Mouse (Mus musculus): ENCODE results near the gene Glt6d1. TPM values are rescaled to one million over a fixed set of nuclear protein-coding genes. Genes with fewer than 3 reads are reported as not detected.

Gene Glt6d1
- polyA plus RNA-seq, 1 experiment from 2014 or later: not detected

Other genes starting within 250 kb of the Glt6d1 start
- 8.4 and 10.1 TPM in 2 replicates for gene Mamdc4, start 241.0 kb downstream of the Glt6d1 start, polyA plus RNA-seq (2015; fragmentation: Nextera tagmentation; extraction: Ambion mirVana)
- 184 and 197 TPM in 2 replicates for gene Phpt1, start 240.6 kb downstream of the Glt6d1 start, polyA plus RNA-seq (2015; fragmentation: Nextera tagmentation; extraction: Ambion mirVana)
- 0.15 and 0.21 TPM in 2 replicates for gene Ajm1, start 234.1 kb downstream of the Glt6d1 start, polyA plus RNA-seq (2015; fragmentation: Nextera tagmentation; extraction: Ambion mirVana)
- gene Rabl6, start 207.3 kb downstream of the Glt6d1 start, polyA plus RNA-seq (2015; fragmentation: Nextera tagmentation; extraction: Ambion mirVana): 72.8 and 74.7 TPM in 2 replicates
- 0.12 and 0.27 TPM in 2 replicates for gene Ccdc183, start 198.2 kb downstream of the Glt6d1 start, polyA plus RNA-seq (2015; fragmentation: Nextera tagmentation; extraction: Ambion mirVana)
- gene Tmem141, start 193.8 kb downstream of the Glt6d1 start, polyA plus RNA-seq (2015; fragmentation: Nextera tagmentation; extraction: Ambion mirVana): 31.6 and 32.4 TPM in 2 replicates
- gene Fcna, start 187.8 kb downstream of the Glt6d1 start, polyA plus RNA-seq (2015; fragmentation: Nextera tagmentation; extraction: Ambion mirVana): 3.3 and 4.2 TPM in 2 replicates
- not detected in 2 replicates for gene Lcn8, start 162.7 kb downstream of the Glt6d1 start, polyA plus RNA-seq (2015; fragmentation: Nextera tagmentation; extraction: Ambion mirVana)
- gene Lcn5, start 157.9 kb downstream of the Glt6d1 start, polyA plus RNA-seq (2015; fragmentation: Nextera tagmentation; extraction: Ambion mirVana): not detected in 2 replicates
- not detected in 2 replicates for gene Lcn6, start 139.1 kb downstream of the Glt6d1 start, polyA plus RNA-seq (2015; fragmentation: Nextera tagmentation; extraction: Ambion mirVana)
- gene Lcn10, start 133.1 kb downstream of the Glt6d1 start, polyA plus RNA-seq (2015; fragmentation: Nextera tagmentation; extraction: Ambion mirVana): not detected in 2 replicates
- gene Obp2a, start 115.8 kb downstream of the Glt6d1 start, polyA plus RNA-seq (2015; fragmentation: Nextera tagmentation; extraction: Ambion mirVana): 0.23 TPM in 1 of 2 replicates, not detected in the other
- 91.2 and 95.1 TPM in 2 replicates for gene Bmyc, start 109.1 kb downstream of the Glt6d1 start, polyA plus RNA-seq (2015; fragmentation: Nextera tagmentation; extraction: Ambion mirVana)
- gene Obp2b, start 78.8 kb downstream of the Glt6d1 start, polyA plus RNA-seq (2015; fragmentation: Nextera tagmentation; extraction: Ambion mirVana): not detected in 2 replicates
- not detected in 2 replicates for gene Lcn3, start 50.3 kb downstream of the Glt6d1 start, polyA plus RNA-seq (2015; fragmentation: Nextera tagmentation; extraction: Ambion mirVana)
- gene Lcn11, start 38.8 kb downstream of the Glt6d1 start, polyA plus RNA-seq (2015; fragmentation: Nextera tagmentation; extraction: Ambion mirVana): not detected in 2 replicates
- gene Gm13539, start 33.6 kb downstream of the Glt6d1 start, polyA plus RNA-seq (2015; fragmentation: Nextera tagmentation; extraction: Ambion mirVana): not detected in 2 replicates
- gene Lcn9, start 7.3 kb upstream of the Glt6d1 start, polyA plus RNA-seq (2015; fragmentation: Nextera tagmentation; extraction: Ambion mirVana): not detected in 2 replicates
- gene Sohlh1, start 31.4 kb upstream of the Glt6d1 start, polyA plus RNA-seq (2015; fragmentation: Nextera tagmentation; extraction: Ambion mirVana): not detected in 2 replicates
- gene Kcnt1, start 47.9 kb upstream of the Glt6d1 start, polyA plus RNA-seq (2015; fragmentation: Nextera tagmentation; extraction: Ambion mirVana): 0.37 and 0.96 TPM in 2 replicates
- 18.6 and 18.9 TPM in 2 replicates for gene Camsap1, start 167.4 kb upstream of the Glt6d1 start, polyA plus RNA-seq (2015; fragmentation: Nextera tagmentation; extraction: Ambion mirVana)
- gene Ubac1, start 205.9 kb upstream of the Glt6d1 start, polyA plus RNA-seq (2015; fragmentation: Nextera tagmentation; extraction: Ambion mirVana): 89.8 and 94.5 TPM in 2 replicates

Measured in kidney, embryonic 15.5 days (tissue).